Mouse (Mus musculus): Measurements from ENCODE around the gene Trappc4. TPM values are rescaled to one million over a fixed set of nuclear protein-coding genes. Genes with fewer than 3 reads are reported as not detected.
"Not testable (repeated sequence)": the region's sequence is repeated elsewhere in the genome, so short reads cannot be mapped to it uniquely, and the experiment has no call there.

The Trappc4 gene
- polyA plus RNA-seq (2014; fragmentation: Nextera tagmentation; extraction: Ambion mirVana): 130 and 133 TPM in 2 replicates

GRCm38 (mm10) chr9:44406906-44407751 is at the start of gene Trappc4, which contains the start of gene Rps25:
TSS of gene Trappc4 (minus strand) at chr9:44407600.
TSS of gene Rps25 (plus strand) at chr9:44407139.
- H3K4me2 ChIP-seq (ENCODE audit: low read depth, low read length): peak within 1 kb of the TSS; percentile 64
- H3K36me3 ChIP-seq (ENCODE audit: control insufficient read depth, insufficient read depth, low read length): peaks cover 68% of the 10 kb centered on the region
- H3K4me3 ChIP-seq (ENCODE audit: low read depth, low read length): peak within 1 kb of the TSS; percentile 73
- WGBS: under 1% methylated on average over 48 of the region's 51 CpGs
- ATAC-seq (ENCODE audit: low read depth) (peak; percentile 96), DNase-seq (ENCODE audit: low spot score) (peak; percentile 98)
- H3K4me1 ChIP-seq (ENCODE audit: control insufficient read depth, insufficient read depth, low read length): 0 out of 2 replicates have a peak, but pooled peaks cover 6% of the 10 kb centered on the region
- no peaks in the 10 kb centered on the region for H3K9me3 ChIP-seq (ENCODE audit: control insufficient read depth, low read length)
- H3K27ac ChIP-seq (replicated peaks; ENCODE audit: low read depth, low read length): peak within 1 kb of the TSS; percentile 97
- H3K9ac ChIP-seq (ENCODE audit: low read depth, low read length): peak within 1 kb of the TSS; percentile 91
- no peaks in the 10 kb centered on the region for H3K27me3 ChIP-seq (replicated peaks; ENCODE audit: control insufficient read depth, insufficient read depth, low read length)

GRCm38 (mm10) chr9:44454891-44455220 is 47.5 kb upstream of the Trappc4 start, which contains the start of gene Upk2:
TSS of gene Upk2 (minus strand) at chr9:44454976.
- no peak within 1 kb of the TSS for H3K9ac ChIP-seq (ENCODE audit: low read depth, low read length)
- no peaks in the 10 kb centered on the region for H3K27me3 ChIP-seq (replicated peaks; ENCODE audit: control insufficient read depth, insufficient read depth, low read length)
- peak within 1 kb of the TSS; percentile 11; the same call in 1 of the 2 replicates for H3K4me2 ChIP-seq (ENCODE audit: low read depth, low read length)
- H3K4me1 ChIP-seq (ENCODE audit: control insufficient read depth, insufficient read depth, low read length): peaks cover 4% of the 10 kb centered on the region; the same call in 1 of the 2 replicates
- peak; percentile 12; the same call in 1 of the 2 replicates for ATAC-seq (ENCODE audit: low read depth)
- no peak within 1 kb of the TSS for H3K4me3 ChIP-seq (ENCODE audit: low read depth, low read length)
- peak; percentile 32 for DNase-seq (ENCODE audit: low spot score)
- H3K9me3 ChIP-seq (ENCODE audit: control insufficient read depth, low read length): no peaks in the 10 kb centered on the region
- H3K36me3 ChIP-seq (ENCODE audit: control insufficient read depth, insufficient read depth, low read length): no peaks in the 10 kb centered on the region
- peak within 1 kb of the TSS; percentile 33; the same call in 1 of the 2 replicates for H3K27ac ChIP-seq (replicated peaks; ENCODE audit: low read depth, low read length)
- WGBS: 20% methylated on average over 4 of the region's 4 CpGs

- 6% methylated on average over 13 of the region's 14 CpGs for WGBS
- ATAC-seq (ENCODE audit: low read depth) (peak; percentile 88), DNase-seq (ENCODE audit: low spot score) (peak; percentile 77)
- peaks cover 4% of the 10 kb centered on the region; the same call in 1 of the 2 replicates for H3K4me1 ChIP-seq (ENCODE audit: control insufficient read depth, insufficient read depth, low read length)
- no peak overlapping the region for H3K4me3 ChIP-seq (ENCODE audit: low read depth, low read length)
- H3K9ac ChIP-seq (ENCODE audit: low read depth, low read length): no peak overlapping the region
- no peaks in the 10 kb centered on the region for H3K36me3 ChIP-seq (ENCODE audit: control insufficient read depth, insufficient read depth, low read length)
- peak overlapping the region; percentile 33; the same call in 1 of the 2 replicates for H3K27ac ChIP-seq (replicated peaks; ENCODE audit: low read depth, low read length)
- peak overlapping the region; percentile 11; the same call in 1 of the 2 replicates for H3K4me2 ChIP-seq (ENCODE audit: low read depth, low read length)
- no peaks in the 10 kb centered on the region for H3K9me3 ChIP-seq (ENCODE audit: control insufficient read depth, low read length)
- no peaks in the 10 kb centered on the region for H3K27me3 ChIP-seq (replicated peaks; ENCODE audit: control insufficient read depth, insufficient read depth, low read length)
Observed at GRCm38 (mm10) chr9:44454132-44454890, 46.9 kb upstream of the Trappc4 start.

DNA sequence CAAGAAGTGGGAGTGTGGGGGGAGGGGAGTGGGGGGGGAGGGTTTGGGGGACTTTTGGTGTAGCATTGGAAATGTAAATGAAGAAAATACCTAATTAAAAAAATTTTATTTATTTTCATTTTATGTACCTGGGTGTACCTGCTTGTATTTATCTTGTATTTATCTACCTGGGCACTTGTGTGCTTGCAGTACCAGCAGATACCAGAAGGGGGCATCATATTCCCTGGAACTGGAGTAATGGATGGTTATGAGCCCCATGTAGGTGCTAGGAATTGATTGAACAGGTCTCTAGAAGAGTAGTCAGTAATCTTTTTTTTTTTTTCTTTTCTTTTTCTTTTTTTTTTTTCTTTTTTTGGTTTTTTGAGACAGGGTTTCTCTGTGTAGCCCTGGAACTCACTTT is 43.0 kb upstream of the Trappc4 start:
- no peak for ATAC-seq (ENCODE audit: low read depth)
- no peak for DNase-seq (ENCODE audit: low spot score)
- Histone ChIP-seq H3K9ac (ENCODE audit: low read depth, low read length) (no peak overlapping the region), H3K9me3 (ENCODE audit: control insufficient read depth, low read length) (no peaks in the 10 kb centered on the region), H3K36me3 (ENCODE audit: control insufficient read depth, insufficient read depth, low read length) (no peaks in the 10 kb centered on the region), H3K4me1 (ENCODE audit: control insufficient read depth, insufficient read depth, low read length) (peaks cover 4% of the 10 kb centered on the region; the same call in 1 of the 2 replicates), H3K4me3 (ENCODE audit: low read depth, low read length) (no peak overlapping the region), H3K27ac (replicated peaks; ENCODE audit: low read depth, low read length) (no peak overlapping the region), H3K4me2 (ENCODE audit: low read depth, low read length) (no peak overlapping the region), H3K27me3 (replicated peaks; ENCODE audit: control insufficient read depth, insufficient read depth, low read length) (no peaks in the 10 kb centered on the region)

DNA sequence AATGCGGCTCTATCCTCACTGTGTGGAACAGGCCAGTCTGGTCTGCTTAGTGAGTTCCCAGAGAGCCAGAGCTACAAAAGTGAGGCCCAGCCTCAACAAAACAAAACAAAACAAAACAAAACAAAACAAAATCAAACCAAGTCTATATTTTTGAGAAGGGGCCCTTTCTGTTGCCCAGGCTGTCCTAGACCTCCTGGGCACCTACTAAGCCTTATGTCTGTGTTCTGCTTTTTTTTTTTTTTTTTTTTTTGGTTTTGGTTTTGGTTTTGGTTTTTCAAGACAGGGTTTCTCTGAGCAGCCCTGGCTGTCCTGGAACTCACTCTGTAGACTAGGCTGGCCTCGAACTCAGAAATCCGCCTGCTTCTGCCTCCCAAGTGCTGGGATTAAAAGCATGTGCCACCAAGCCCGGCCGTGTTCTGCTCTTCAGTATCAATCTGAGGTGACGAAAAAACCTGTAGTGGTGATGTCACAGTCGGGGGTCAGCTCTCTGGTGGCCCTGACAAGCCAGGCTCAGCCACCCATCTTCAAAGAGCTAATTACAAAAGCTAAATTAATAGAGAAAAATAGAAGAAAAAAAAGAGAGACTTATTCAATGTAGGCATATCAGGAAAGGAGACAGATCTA is 37.1 kb upstream of the Trappc4 start:
- not testable (repeated sequence) for DNase-seq (ENCODE audit: low spot score); H3K27me3 ChIP-seq (replicated peaks; ENCODE audit: control insufficient read depth, insufficient read depth, low read length); ATAC-seq (ENCODE audit: low read depth); H3K9me3 ChIP-seq (ENCODE audit: control insufficient read depth, low read length); H3K4me2 ChIP-seq (ENCODE audit: low read depth, low read length); H3K9ac ChIP-seq (ENCODE audit: low read depth, low read length); H3K4me1 ChIP-seq (ENCODE audit: control insufficient read depth, insufficient read depth, low read length); H3K4me3 ChIP-seq (ENCODE audit: low read depth, low read length); H3K27ac ChIP-seq (replicated peaks; ENCODE audit: low read depth, low read length); H3K36me3 ChIP-seq (ENCODE audit: control insufficient read depth, insufficient read depth, low read length)
- WGBS: 81% methylated on average over 7 of the region's 7 CpGs

- WGBS: 76% methylated on average over 19 of the region's 19 CpGs
- H3K36me3 ChIP-seq (ENCODE audit: control insufficient read depth, insufficient read depth, low read length): no peaks in the 10 kb centered on the region
- no peaks in the 10 kb centered on the region for H3K4me1 ChIP-seq (ENCODE audit: control insufficient read depth, insufficient read depth, low read length)
- no peak within 1 kb of the TSS for H3K4me2 ChIP-seq (ENCODE audit: low read depth, low read length)
- ATAC-seq (ENCODE audit: low read depth) (no peak), DNase-seq (ENCODE audit: low spot score) (no peak)
- H3K9me3 ChIP-seq (ENCODE audit: control insufficient read depth, low read length): no peaks in the 10 kb centered on the region
- no peak within 1 kb of the TSS for H3K27ac ChIP-seq (replicated peaks; ENCODE audit: low read depth, low read length)
- no peaks in the 10 kb centered on the region for H3K27me3 ChIP-seq (replicated peaks; ENCODE audit: control insufficient read depth, insufficient read depth, low read length)
- H3K4me3 ChIP-seq (ENCODE audit: low read depth, low read length): no peak within 1 kb of the TSS
- H3K9ac ChIP-seq (ENCODE audit: low read depth, low read length): no peak within 1 kb of the TSS
Observed at GRCm38 (mm10) chr9:44440961-44441360, 33.6 kb upstream of the Trappc4 start, which contains the start of gene Foxr1. TSS of gene Foxr1 (minus strand) at chr9:44441136.

DNA sequence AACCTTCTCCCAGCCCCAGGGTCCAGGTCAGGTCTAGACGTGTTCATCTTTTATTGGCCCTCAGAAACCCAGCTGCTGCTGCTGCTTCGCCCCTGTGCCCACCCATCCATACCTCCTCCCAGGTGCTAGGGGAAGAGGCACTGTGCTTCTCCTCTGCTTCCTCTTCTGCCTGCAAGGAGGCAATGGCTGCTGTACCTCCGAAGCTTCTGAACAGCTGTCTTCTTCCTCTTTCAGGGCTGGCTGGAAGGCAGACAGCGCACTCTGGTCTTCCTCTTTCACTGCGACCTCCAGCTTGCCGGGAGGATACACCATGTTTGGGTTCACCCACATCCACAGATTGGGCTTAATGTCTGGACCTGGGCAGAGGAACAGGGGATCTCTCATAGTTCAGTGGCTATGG is 28.3 kb upstream of the Trappc4 start:
- Histone ChIP-seq H3K9ac (ENCODE audit: low read depth, low read length) (peak overlapping the region; percentile 30; the same call in 1 of the 2 replicates), H3K27me3 (replicated peaks; ENCODE audit: control insufficient read depth, insufficient read depth, low read length) (no peaks in the 10 kb centered on the region)
- 83% methylated on average over 6 of the region's 6 CpGs for WGBS

DNA sequence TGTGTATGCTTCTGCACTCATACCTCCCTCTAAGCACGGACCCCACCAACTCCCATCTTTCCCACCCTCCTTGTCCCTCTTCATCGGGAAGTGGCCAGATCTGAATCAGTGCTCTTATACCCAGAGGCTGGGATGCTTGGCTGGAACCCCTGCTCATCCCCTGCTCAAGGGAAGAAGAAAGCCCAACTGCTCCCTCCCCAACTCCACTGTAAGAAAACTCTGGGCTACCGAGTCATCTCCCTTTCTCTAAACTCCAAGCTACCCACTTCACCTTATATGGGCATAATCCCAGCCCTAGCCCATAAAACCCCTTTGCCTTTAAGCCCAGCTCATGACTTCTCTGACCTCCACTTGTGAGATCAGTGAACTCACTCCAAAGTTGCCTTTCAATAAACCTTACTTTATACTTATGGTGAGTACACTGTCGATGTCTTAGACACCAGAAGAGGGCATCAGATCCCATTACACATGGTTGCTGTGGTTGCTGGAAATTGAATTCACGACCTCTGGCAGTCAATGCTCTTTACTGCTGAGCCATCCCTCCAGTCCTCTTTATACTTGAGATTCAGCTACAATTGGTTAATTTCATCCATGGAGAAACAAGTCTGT is 25.3 kb upstream of the Trappc4 start:
- 57% methylated on average over 5 of the region's 5 CpGs for WGBS
- Histone ChIP-seq H3K27me3 (replicated peaks; ENCODE audit: control insufficient read depth, insufficient read depth, low read length) (no peaks in the 10 kb centered on the region), H3K4me3 (ENCODE audit: low read depth, low read length) (no peak overlapping the region), H3K4me1 (ENCODE audit: control insufficient read depth, insufficient read depth, low read length) (0 out of 2 replicates have a peak, but pooled peaks cover 4% of the 10 kb centered on the region), H3K9ac (ENCODE audit: low read depth, low read length) (no peak overlapping the region), H3K36me3 (ENCODE audit: control insufficient read depth, insufficient read depth, low read length) (no peaks in the 10 kb centered on the region), H3K4me2 (ENCODE audit: low read depth, low read length) (no peak overlapping the region), H3K27ac (replicated peaks; ENCODE audit: low read depth, low read length) (no peak overlapping the region), H3K9me3 (ENCODE audit: control insufficient read depth, low read length) (no peaks in the 10 kb centered on the region)
- no peak for DNase-seq (ENCODE audit: low spot score)
- no peak for ATAC-seq (ENCODE audit: low read depth)

More for the DNA sequence above, 28.3 kb upstream of the Trappc4 start:
- no peaks in the 10 kb centered on the region for H3K9me3 ChIP-seq (ENCODE audit: control insufficient read depth, low read length)
- H3K4me3 ChIP-seq (ENCODE audit: low read depth, low read length): no peak overlapping the region
- H3K27ac ChIP-seq (replicated peaks; ENCODE audit: low read depth, low read length): peak overlapping the region; percentile 15; the same call in 1 of the 2 replicates
- 0 out of 2 replicates have a peak, but pooled peaks cover 4% of the 10 kb centered on the region for H3K4me1 ChIP-seq (ENCODE audit: control insufficient read depth, insufficient read depth, low read length)
- no peak overlapping the region for H3K4me2 ChIP-seq (ENCODE audit: low read depth, low read length)
- ATAC-seq (ENCODE audit: low read depth) (no peak), DNase-seq (ENCODE audit: low spot score) (no peak)
- H3K36me3 ChIP-seq (ENCODE audit: control insufficient read depth, insufficient read depth, low read length): no peaks in the 10 kb centered on the region

Data from embryonic facial prominence, embryonic 14.5 days (tissue).